ENCODE assay signal across 18 mouse cellular contexts in genomic region chr15:78483311-78483710, GRCm38 (mm10). TPM values are rescaled to one million over a fixed set of nuclear protein-coding genes. Genes with fewer than 3 reads are reported as not detected.
DNase-seq lines count a peak whose midpoint lies in the region; TF ChIP-seq lines count a peak whose summit lies in the region.
"Had no signal": no experiment of that assay in that cellular context is flagged by ENCODE, and none has a peak within 500 bp of the region (broad histone marks: within the 10 kb centered on the region; RNA-seq: fewer than 3 reads in every experiment).

No protein-coding gene starts in this region.

- no peak overlapping the region for H3K27ac ChIP-seq in left cerebral cortex, adult 2 months
- H3K27ac ChIP-seq in layer of hippocampus, adult 2 months, result no peak overlapping the region
- H3K27ac ChIP-seq: gastrocnemius, adult 2 months; heart, embryonic 13.5 days; limb, embryonic 10.5 days; neural tube, embryonic 12.5 days had no signal

- no peak for TF ChIP-seq CTCF in left cerebral cortex, adult 2 months (IDR thresholded peaks at IDR 0.05)
- TF ChIP-seq CTCF in layer of hippocampus, adult 2 months (conservative IDR thresholded peaks at IDR 0.05), result no peak

- peak; percentile 11 for DNase-seq in right cerebral cortex, adult 18-20 months
- DNase-seq in right cerebral cortex, postnatal 10 days (ENCODE audit: low spot score in 2 of 2), result no peak
- DNase-seq in brain, adult 2 months (ENCODE audit: low read depth, low spot score), result peak; percentile 94
- DNase-seq in cerebellum, postnatal 10 days, result peak; percentile 78
- DNase-seq in left cerebral cortex, adult 2 months (ENCODE audit: extremely low spot score in 1 of 2, low spot score in 2 of 2), result no peak
- DNase-seq in retina, embryonic 14.5 days (ENCODE audit: low spot score), result no peak
- no peak for DNase-seq in layer of hippocampus, adult 2 months (ENCODE audit: low spot score in 2 of 2)
- DNase-seq: gastrocnemius, adult 2 months; kidney, adult 2 months; lung, adult 2 months; lung, postnatal 36 days had no signal

- intact Hi-C loops in left cerebral cortex, adult 2 months (cut with DNase I), result no loop called here

- no peak overlapping the region for H3K4me3 ChIP-seq in left cerebral cortex, adult 2 months
- H3K4me3 ChIP-seq in layer of hippocampus, adult 2 months, result no peak overlapping the region
- H3K4me3 ChIP-seq: gastrocnemius, adult 2 months; heart, embryonic 13.5 days; limb, embryonic 10.5 days; neural tube, embryonic 12.5 days had no signal

RNA-seq across cellular contexts. Expression of gene Il2rb, which starts 11.8 kb away (rescaled TPM):
- total RNA-seq in left cerebral cortex, adult 2 months (2021), result under 1 TPM in 1 of 2 experiments, not detected in 1; 0.07 TPM
- under 1 TPM in 1 of 2 experiments, not detected in 1; 0.20 TPM for total RNA-seq in layer of hippocampus, adult 2 months (2021)
- total RNA-seq: gastrocnemius, adult 2 months; granulocyte monocyte progenitor cell, adult 5-6 weeks had no signal

RNA-seq across cellular contexts. Expression of gene Tmprss6, which starts 14.9 kb away (rescaled TPM):
- under 1 TPM in 1 of 2 experiments, not detected in 1; 0.87 TPM for total RNA-seq in left cerebral cortex, adult 2 months (2021)
- total RNA-seq in layer of hippocampus, adult 2 months (2021), result 1 to 10 TPM; 1.9 to 3.0 TPM
- total RNA-seq: common myeloid progenitor, adult 5-6 weeks; gastrocnemius, adult 2 months; granulocyte monocyte progenitor cell, adult 5-6 weeks; hematopoietic stem cell, adult 5-6 weeks had no signal

RNA-seq across cellular contexts. Expression of gene C1qtnf6, which starts 47.9 kb away (rescaled TPM):
- total RNA-seq in left cerebral cortex, adult 2 months (2021), result 1 to 10 TPM; 1.3 to 1.6 TPM
- total RNA-seq in layer of hippocampus, adult 2 months (2021), result 1 to 10 TPM; 4.5 to 5.2 TPM

RNA-seq across cellular contexts. Expression of gene Kctd17, which starts 54.9 kb away (rescaled TPM):
- total RNA-seq in left cerebral cortex, adult 2 months (2021), result 100 to 1,000 TPM; 334 to 335 TPM
- 100 to 1,000 TPM; 263 to 271 TPM for total RNA-seq in layer of hippocampus, adult 2 months (2021)
- total RNA-seq: CH12.LX had no signal

Comparison
In these comparisons a context has a peak if more than half of its experiments do, and no peak if none do; other contexts are left out.
1. DNase-seq: peak in right cerebral cortex, adult 18-20 months (single experiment), brain, adult 2 months (single experiment) and cerebellum, postnatal 10 days (2 of 2); none in right cerebral cortex, postnatal 10 days (0 of 2), left cerebral cortex, adult 2 months (0 of 2), retina, embryonic 14.5 days (single experiment) and layer of hippocampus, adult 2 months (0 of 2).